Mouse (Mus musculus) bone marrow macrophage, adult 2 months (primary cell): ENCODE results near the gene Ffar3.

Experiments
- CTCF ChIP-seq: IDR thresholded peaks from 2 replicates; pipeline ENCODE4 v1.5.1; 2012; ENCODE audit warnings: low read depth, mild to moderate bottlenecking, low read length, moderate library complexity
- POLR2A ChIP-seq: IDR thresholded peaks from 2 replicates; pipeline ENCODE4 v1.6.1; 2012; ENCODE audit warnings: mild to moderate bottlenecking, low read depth, low read length, borderline replicate concordance

GRCm38 (mm10) chr7:30841379-30841778, 14.6 kb downstream of the Ffar3 start:
- TF ChIP-seq CTCF (no peak), POLR2A (no peak)
